Mouse (Mus musculus) ES-Bruce4 (cell line): ENCODE measurements at regions not wholly inside any gene's neighbourhood (a gene's known extent, or its start where the extent isn't known, plus 50 kb on each side); places are given as distances from the start of the nearest gene placed in this dataset.

ENCODE experiments used
- CTCF ChIP-seq: IDR thresholded peaks from one replicate; pipeline ENCODE4 v1.8.1; 2011; ENCODE audit warnings: low read depth, low read length
- POLR2A ChIP-seq: IDR thresholded peaks from one replicate; pipeline ENCODE4 v1.8.1; 2011; ENCODE audit warnings: low read length; ENCODE audit not compliant: insufficient read depth

DNA sequence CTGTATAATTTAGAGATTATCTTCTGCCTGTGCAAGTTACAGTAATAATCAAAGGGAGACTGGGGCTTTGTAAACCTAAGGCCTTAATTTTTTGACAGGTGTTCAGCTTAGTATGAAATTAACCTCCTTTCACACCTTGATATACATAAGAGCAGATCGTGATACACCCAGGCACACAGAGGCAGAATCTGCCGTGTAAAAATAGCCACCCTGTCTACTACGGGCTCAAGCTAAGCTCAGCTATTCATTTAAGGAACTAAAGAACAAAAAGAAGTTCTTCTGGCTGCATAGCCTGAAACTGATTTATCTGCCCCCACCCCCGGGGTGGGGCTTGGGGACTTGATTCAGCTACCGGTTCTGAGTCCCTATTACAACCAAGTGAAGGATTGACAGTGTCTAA is 128.0 kb downstream of the Galc start:
- TF ChIP-seq CTCF (no peak), POLR2A (no peak)
